Mouse (Mus musculus): ENCODE data around the gene Borcs5.

DNA sequence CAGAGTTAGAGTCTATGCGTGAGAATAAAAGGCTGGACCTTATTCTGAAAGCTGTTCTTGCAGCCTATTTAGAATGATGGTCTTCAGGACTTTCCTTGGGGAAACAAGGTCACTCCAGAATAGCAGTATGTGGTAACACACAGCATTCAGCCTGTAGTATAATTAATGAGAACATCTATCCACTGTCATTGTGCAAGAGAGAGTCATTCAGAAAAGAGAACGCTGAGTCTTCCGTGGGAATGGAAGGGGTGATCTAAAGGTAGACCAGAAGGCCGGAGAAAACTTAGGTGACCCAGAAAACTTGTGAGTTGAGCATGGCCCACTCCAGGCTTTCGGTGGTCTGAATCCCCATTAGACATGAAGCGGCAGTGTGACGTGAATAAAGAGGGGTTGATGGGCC lies 62.9 kb downstream of the Borcs5 start:
- TF ChIP-seq CTCF (IDR thresholded peaks at IDR 0.05; ENCODE audit: borderline replicate concordance, insufficient read depth, low read length) (no peak), POLR2A (IDR thresholded peaks at IDR 0.05; ENCODE audit: low read depth, low read length) (no peak)
